Mouse (Mus musculus) erythroblast, embryonic 14.5 days (primary cell): ENCODE measurements around the gene Nudc.

Experiments used
- GATA1 ChIP-seq: IDR thresholded peaks from 2 replicates; pipeline ENCODE4 v1.6.1; 2012; ENCODE audit warnings: low read length, inconsistent platforms, mixed read lengths
- TAL1 ChIP-seq: IDR thresholded peaks from 3 replicates; pipeline ENCODE4 v1.6.1; 2012; ENCODE audit warnings: low read length, inconsistent platforms, mixed read lengths

DNA sequence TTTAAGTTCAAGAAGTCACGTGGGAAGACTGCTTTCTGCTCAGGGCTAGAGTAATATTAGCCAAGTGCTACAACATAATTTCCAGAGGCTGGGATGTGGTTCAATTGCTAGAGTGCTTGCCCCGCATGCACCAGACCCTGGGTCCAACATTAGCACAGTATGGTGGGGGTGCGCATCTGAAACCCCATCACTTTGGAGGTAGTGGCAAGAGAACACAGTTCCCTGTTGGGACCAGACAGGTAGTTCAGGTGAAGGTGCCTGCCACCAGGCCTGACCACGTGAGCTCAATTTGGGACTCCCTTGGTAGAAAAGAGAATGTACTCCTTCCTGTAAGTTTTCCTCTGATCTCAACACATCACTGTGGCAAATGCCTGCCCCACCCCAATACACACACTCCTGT lies 50.9 kb downstream of the Nudc start:
- TF ChIP-seq TAL1 (no peak), GATA1 (no peak)
